Mouse (Mus musculus): ENCODE results near the gene Lsm7.

GRCm38 (mm10) chr10:80804340-80804739 lies 50.7 kb downstream of the Lsm7 start:
- TF ChIP-seq CTCF (IDR thresholded peaks at IDR 0.05; ENCODE audit: control insufficient read depth, insufficient read depth, insufficient replicate concordance, low read depth, low read length) (no peak), POLR2A (IDR thresholded peaks at IDR 0.05; ENCODE audit: control insufficient read depth, low read depth, low read length) (no peak)

Measured in testis, adult 2 months (tissue).